Mouse (Mus musculus): Measurements from ENCODE around the gene Cep41. TPM values are rescaled to one million over a fixed set of nuclear protein-coding genes. Genes with fewer than 3 reads are reported as not detected.

The Cep41 gene
- total RNA-seq, 2 experiments from 2014 or later, result 7.3 to 7.7 TPM

DNA sequence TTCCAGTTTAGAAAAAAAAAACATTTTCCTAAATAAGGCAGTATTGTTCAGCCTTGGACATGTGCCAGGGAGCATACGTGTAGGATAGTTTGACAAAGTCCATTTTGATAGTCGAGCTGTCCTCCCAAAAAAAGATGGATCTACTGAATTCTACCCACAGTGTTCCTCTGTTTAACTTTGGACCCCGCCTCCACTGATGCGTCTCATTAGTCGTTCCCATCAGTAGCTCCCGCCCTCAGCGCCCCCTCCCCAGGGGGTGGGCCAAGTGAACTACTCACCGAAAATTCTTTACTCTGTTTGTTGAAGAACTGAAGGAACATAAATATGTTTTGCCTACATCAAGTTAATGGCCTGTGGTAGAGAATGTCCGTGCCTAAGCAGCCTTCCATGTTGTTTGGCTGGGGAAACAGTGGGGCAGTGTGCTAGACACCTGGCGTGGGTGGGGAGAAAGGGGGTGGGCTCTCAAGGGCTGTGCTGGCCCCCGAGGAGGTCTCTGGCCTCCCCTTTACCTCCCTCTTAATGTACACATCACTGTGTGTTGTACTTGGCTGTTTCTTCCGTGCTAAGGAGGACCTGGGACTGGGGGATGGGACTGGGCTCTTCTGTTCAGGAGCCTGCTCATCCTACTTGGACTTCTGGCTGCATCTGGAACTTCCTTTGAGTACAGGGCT is 36.9 kb upstream of the Cep41 start:
- TF ChIP-seq CTCF (conservative IDR thresholded peaks at IDR 0.05), result no peak
- Histone ChIP-seq H3K4me3 (no peak overlapping the region), H3K27ac (no peak overlapping the region)
- no peak for DNase-seq (ENCODE audit: low spot score in 2 of 2)

DNA sequence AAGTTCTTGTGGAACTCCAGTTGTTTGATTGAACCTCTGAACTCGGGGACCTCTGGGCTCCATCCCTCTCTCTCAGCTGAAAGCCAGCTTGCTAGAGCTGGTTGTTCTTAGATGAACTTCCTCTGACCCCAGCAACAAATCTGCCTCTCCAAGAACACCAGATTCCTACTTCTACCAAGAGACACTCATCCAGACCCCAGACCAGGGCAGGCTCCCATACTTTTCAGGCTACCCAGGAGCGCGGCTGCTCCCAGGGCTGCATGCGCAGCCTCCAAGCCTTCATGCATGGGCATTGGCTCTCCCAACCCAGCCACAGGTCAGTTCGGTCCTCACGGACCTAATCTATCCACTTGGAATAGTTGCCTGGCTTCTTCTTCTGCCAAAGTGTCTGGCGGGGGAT is 29.8 kb upstream of the Cep41 start, which contains the start of gene Mest:
TSS of gene Mest (plus strand) at position 217 of the 400 bp plus-strand sequence.
- TF ChIP-seq CTCF (conservative IDR thresholded peaks at IDR 0.05), result no peak
- Histone ChIP-seq H3K27ac (no peak within 1 kb of the TSS), H3K4me3 (no peak within 1 kb of the TSS)
- DNase-seq (ENCODE audit: low spot score in 2 of 2), result no peak

DNA sequence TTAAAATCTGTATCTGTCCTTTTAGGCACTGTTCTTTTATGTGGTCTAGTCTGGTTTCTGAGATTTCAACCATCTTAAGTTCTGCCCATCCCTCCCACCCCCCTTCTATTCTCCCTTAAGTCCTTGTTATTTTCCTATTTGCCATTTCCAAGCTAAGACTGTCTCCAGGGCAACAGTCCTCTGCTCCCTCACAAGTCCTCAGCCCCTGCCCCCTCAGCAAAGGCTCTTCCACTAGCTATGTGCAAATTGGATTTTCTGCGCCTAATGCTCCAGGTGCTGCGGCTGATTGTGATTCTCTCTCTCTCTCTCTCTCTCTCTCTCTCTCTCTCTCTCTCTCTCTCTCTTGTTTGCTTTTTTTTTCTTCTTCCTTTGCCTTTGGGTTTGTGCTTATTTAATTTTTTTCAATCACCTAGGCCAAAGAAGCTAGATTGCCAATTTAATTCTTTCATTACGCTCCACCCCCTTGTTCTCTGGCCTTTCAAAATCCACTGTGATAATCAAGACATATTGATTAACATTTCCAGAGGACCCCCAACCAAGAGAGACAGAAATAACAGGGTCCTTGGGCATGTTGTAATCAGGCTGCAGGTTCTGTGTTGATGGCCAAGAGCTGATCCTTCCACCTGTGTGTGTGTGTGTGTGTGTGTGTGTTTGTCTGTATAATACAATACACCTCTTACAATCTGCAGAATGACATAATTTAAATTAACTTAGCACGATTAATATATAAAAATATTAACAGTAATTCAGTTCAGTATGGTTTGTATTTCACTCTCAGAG is 29.0 kb upstream of the Cep41 start:
- H3K4me3 ChIP-seq, result no peak overlapping the region
- TF ChIP-seq CTCF (conservative IDR thresholded peaks at IDR 0.05), result no peak
- DNase-seq (ENCODE audit: low spot score in 2 of 2), result no peak
- no peak overlapping the region for H3K27ac ChIP-seq

DNA sequence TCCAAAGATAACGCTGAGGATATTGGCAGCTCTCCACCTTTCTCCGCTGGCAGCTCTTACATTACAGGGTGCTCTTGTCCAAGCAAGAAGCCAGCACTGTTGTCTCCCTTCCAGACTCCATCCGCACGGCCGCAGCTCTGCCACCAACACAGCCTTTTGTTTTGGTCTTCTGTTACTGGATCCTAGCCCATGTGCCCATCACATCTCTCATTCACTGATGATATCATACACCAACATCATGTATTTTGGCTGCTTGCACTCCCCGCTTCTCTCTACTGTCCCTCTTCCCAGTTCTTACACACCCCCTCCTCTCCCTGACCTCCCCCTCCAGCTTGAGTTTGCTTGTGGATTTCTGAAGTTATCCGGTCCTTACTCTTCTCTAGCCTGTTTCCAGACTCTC is 23.2 kb upstream of the Cep41 start:
- no peak overlapping the region for H3K27ac ChIP-seq
- DNase-seq (ENCODE audit: low spot score in 2 of 2), result no peak
- H3K4me3 ChIP-seq, result no peak overlapping the region
- TF ChIP-seq CTCF (conservative IDR thresholded peaks at IDR 0.05), result no peak

DNA sequence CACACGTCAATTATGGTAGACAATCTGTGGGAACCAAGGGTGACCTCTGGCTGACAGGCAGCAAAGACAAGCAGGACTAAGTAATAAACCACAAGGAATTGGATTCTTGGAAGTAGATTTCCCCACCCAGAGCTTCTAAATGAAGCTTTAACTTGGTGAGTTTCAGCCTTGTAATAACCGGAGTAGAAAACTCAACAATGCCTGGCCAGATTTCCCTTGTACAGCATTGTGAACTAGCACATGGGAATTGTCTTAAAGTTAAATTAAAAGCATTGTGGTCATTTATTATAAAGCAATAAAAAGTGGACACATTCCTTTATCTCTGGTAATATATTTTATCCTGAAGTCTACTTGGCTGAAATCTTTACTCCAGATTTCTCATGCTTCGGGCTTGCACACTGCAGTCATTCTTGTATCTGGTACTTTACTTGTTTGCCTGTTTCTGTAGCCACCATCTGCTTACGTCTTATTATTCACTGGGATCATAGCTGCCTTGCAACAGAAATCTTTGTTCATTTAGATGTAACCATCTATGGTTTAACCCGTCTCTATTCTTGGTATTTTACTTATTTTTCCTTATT is 21.4 kb upstream of the Cep41 start:
- TF ChIP-seq CTCF (conservative IDR thresholded peaks at IDR 0.05), result no peak
- Histone ChIP-seq H3K4me3 (no peak overlapping the region), H3K27ac (no peak overlapping the region)
- DNase-seq (ENCODE audit: low spot score in 2 of 2), result no peak

DNA sequence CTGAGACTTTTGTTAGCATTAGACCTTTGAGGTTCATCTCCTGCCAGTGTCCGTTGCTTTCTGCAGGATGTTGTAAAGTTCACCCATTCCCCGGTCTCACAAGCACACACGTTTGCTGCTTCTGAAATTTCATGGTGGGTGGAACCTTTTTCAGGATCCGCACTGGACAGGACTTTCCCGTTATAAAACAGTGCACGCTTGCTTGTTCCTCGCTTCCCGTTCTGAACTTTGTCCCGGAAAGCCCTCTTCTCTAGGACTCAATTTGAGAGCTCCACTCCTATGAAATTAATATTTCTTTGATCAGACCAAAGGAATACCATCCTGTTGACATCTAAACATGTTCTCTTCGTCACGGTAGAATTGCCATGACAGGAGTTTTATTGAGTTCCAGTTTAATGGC is 20.3 kb upstream of the Cep41 start:
- TF ChIP-seq CTCF (conservative IDR thresholded peaks at IDR 0.05), result no peak
- Histone ChIP-seq H3K4me3 (no peak overlapping the region), H3K27ac (no peak overlapping the region)
- DNase-seq (ENCODE audit: low spot score in 2 of 2), result no peak

- no peak for DNase-seq (ENCODE audit: low spot score in 2 of 2)
- TF ChIP-seq CTCF (conservative IDR thresholded peaks at IDR 0.05), result no peak
- Histone ChIP-seq H3K27ac (no peak overlapping the region), H3K4me3 (no peak overlapping the region)
These were observed 19.9 kb upstream of the Cep41 start for GRCm38 (mm10) chr6:30713455-30713854.

DNA sequence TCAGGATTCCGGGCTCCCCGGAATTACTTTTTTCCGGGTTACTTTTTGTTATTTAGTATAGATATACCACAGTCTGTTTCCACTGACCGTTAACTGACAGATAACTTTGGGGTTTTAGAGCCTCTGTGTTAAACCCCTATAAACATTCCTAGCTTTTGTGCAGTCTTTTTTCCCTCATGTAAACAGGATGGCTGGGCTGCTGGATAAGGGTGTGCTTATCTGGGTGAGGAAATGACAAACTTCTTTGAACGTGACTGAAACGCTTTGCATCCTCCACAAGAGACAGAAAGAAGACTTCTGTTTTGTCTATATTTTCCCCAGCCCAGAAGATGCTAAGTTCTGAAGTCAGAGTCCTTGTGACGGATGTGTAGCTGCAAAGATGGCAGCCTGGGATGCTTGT is 18.9 kb upstream of the Cep41 start:
- no peak overlapping the region for H3K4me3 ChIP-seq
- no peak for TF ChIP-seq CTCF (conservative IDR thresholded peaks at IDR 0.05)
- no peak for DNase-seq (ENCODE audit: low spot score in 2 of 2)
- no peak overlapping the region for H3K27ac ChIP-seq

GRCm38 (mm10) chr6:30711365-30711763 is 17.8 kb upstream of the Cep41 start:
- no peak for TF ChIP-seq CTCF (conservative IDR thresholded peaks at IDR 0.05)
- DNase-seq (ENCODE audit: low spot score in 2 of 2), result no peak

GRCm38 (mm10) chr6:30710371-30711364 is 17.1 kb upstream of the Cep41 start:
- H3K4me3 ChIP-seq, result no peak overlapping the region
- no peak for TF ChIP-seq CTCF (conservative IDR thresholded peaks at IDR 0.05)
- H3K27ac ChIP-seq, result no peak overlapping the region
- DNase-seq (ENCODE audit: low spot score in 2 of 2), result no peak

More at GRCm38 (mm10) chr6:30711365-30711763, 17.8 kb upstream of the Cep41 start:
- Histone ChIP-seq H3K27ac (no peak overlapping the region), H3K4me3 (no peak overlapping the region)

DNA sequence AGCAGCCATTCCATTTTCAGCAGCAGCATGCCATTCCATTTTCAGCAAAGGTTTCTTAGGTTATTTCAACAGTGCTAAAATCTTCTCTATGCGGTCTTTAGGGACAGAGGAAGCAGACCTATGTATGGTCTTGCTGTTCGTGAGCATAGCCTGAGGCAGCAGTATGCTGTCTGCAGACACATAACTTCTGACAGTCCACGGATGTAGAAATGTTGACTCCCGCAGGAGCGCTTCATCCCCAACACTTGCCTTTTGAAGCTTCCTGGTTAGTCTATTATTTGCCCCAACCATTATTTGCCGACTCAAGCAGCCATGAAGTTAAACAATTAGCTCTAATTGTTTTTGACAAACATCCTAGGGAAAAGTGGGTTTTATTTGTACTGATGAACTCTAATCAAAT is 15.6 kb upstream of the Cep41 start:
- Histone ChIP-seq H3K4me3 (no peak overlapping the region), H3K27ac (no peak overlapping the region)
- TF ChIP-seq CTCF (conservative IDR thresholded peaks at IDR 0.05), result no peak

GRCm38 (mm10) chr6:30703977-30704602 is 10.5 kb upstream of the Cep41 start:
- Histone ChIP-seq H3K4me3 (no peak overlapping the region), H3K27ac (no peak overlapping the region)
- TF ChIP-seq CTCF (conservative IDR thresholded peaks at IDR 0.05), result no peak
- no peak for DNase-seq (ENCODE audit: low spot score in 2 of 2)

More for the DNA sequence above, 15.6 kb upstream of the Cep41 start:
- no peak for DNase-seq (ENCODE audit: low spot score in 2 of 2)

Data from layer of hippocampus, adult 2 months (tissue).